Mouse (Mus musculus): Measurements from ENCODE around the gene Atp5c1.

GRCm38 (mm10) chr2:10029755-10030154 is 50.6 kb downstream of the Atp5c1 start:
- TF ChIP-seq CTCF (conservative IDR thresholded peaks at IDR 0.05; ENCODE audit: insufficient read depth, insufficient read length, low read depth, low read length) = no peak
- TF ChIP-seq POLR2A (IDR thresholded peaks at IDR 0.05; ENCODE audit: low read depth, low read length) = no peak

All from kidney, adult 2 months (tissue).